Mouse (Mus musculus): Measurements from ENCODE around the gene Foxn3. TPM values are rescaled to one million over a fixed set of nuclear protein-coding genes. Genes with fewer than 3 reads are reported as not detected.

Gene Foxn3
- polyA plus RNA-seq, 1 experiment from 2014 or later, result 63.5 TPM

- no peak for ATAC-seq (ENCODE audit: borderline replicate concordance, extremely low read depth, low FRiP score, low TSS enrichment)
- H3K9me3 ChIP-seq, result no peaks in the 10 kb centered on the region
- H3K4me3 ChIP-seq, result no peak overlapping the region
- 67% methylated on average over 6 of the region's 6 CpGs for WGBS
- no peaks in the 10 kb centered on the region for H3K36me3 ChIP-seq
- H3K9ac ChIP-seq, result no peak overlapping the region
- H3K27me3 ChIP-seq, result no peaks in the 10 kb centered on the region
- no peaks in the 10 kb centered on the region for H3K4me1 ChIP-seq
- H3K27ac ChIP-seq, result no peak overlapping the region
- H3K4me2 ChIP-seq, result no peak overlapping the region
These were observed 315.4 kb downstream of the Foxn3 start for GRCm38 (mm10) chr12:99247939-99248338.

- 78% methylated on average over 10 of the region's 10 CpGs for WGBS
- no peak for ATAC-seq (ENCODE audit: borderline replicate concordance, extremely low read depth, low FRiP score, low TSS enrichment)
- no peak overlapping the region for H3K4me3 ChIP-seq
- H3K27ac ChIP-seq, result no peak overlapping the region
- no peaks in the 10 kb centered on the region for H3K36me3 ChIP-seq
- H3K27me3 ChIP-seq, result no peaks in the 10 kb centered on the region
- no peaks in the 10 kb centered on the region for H3K9me3 ChIP-seq
- H3K4me1 ChIP-seq, result no peaks in the 10 kb centered on the region
- H3K9ac ChIP-seq, result no peak overlapping the region
- no peak overlapping the region for H3K4me2 ChIP-seq
These were observed 316.2 kb downstream of the Foxn3 start for GRCm38 (mm10) chr12:99246984-99247746.

- WGBS, result 87% methylated on average over 9 of the region's 9 CpGs
- no peak for ATAC-seq (ENCODE audit: borderline replicate concordance, extremely low read depth, low FRiP score, low TSS enrichment)
These were observed 318.7 kb downstream of the Foxn3 start for GRCm38 (mm10) chr12:99244673-99245072.

GRCm38 (mm10) chr12:99244264-99244663 lies 319.1 kb downstream of the Foxn3 start:
- no peak overlapping the region for H3K4me2 ChIP-seq
- no peak for ATAC-seq (ENCODE audit: borderline replicate concordance, extremely low read depth, low FRiP score, low TSS enrichment)
- no peak overlapping the region for H3K4me3 ChIP-seq
- WGBS, result 79% methylated on average over 6 of the region's 6 CpGs
- no peaks in the 10 kb centered on the region for H3K36me3 ChIP-seq
- no peak overlapping the region for H3K9ac ChIP-seq
- no peaks in the 10 kb centered on the region for H3K27me3 ChIP-seq
- no peaks in the 10 kb centered on the region for H3K9me3 ChIP-seq
- H3K27ac ChIP-seq, result no peak overlapping the region
- peaks cover 20% of the 10 kb centered on the region for H3K4me1 ChIP-seq

More at GRCm38 (mm10) chr12:99244673-99245072, 318.7 kb downstream of the Foxn3 start:
- Histone ChIP-seq H3K27me3 (no peaks in the 10 kb centered on the region), H3K4me1 (peaks cover 16% of the 10 kb centered on the region), H3K4me3 (no peak overlapping the region), H3K36me3 (no peaks in the 10 kb centered on the region), H3K9me3 (no peaks in the 10 kb centered on the region), H3K4me2 (no peak overlapping the region), H3K27ac (no peak overlapping the region), H3K9ac (no peak overlapping the region)

GRCm38 (mm10) chr12:99243316-99243715 lies 320.1 kb downstream of the Foxn3 start:
- H3K36me3 ChIP-seq, result no peaks in the 10 kb centered on the region
- no peak overlapping the region for H3K4me2 ChIP-seq
- no peaks in the 10 kb centered on the region for H3K9me3 ChIP-seq
- H3K4me1 ChIP-seq, result peaks cover 29% of the 10 kb centered on the region
- WGBS, result 88% methylated on average over 1 of the region's 1 CpGs
- H3K4me3 ChIP-seq, result no peak overlapping the region
- no peak overlapping the region for H3K27ac ChIP-seq
- H3K9ac ChIP-seq, result no peak overlapping the region
- H3K27me3 ChIP-seq, result no peaks in the 10 kb centered on the region
- ATAC-seq (ENCODE audit: borderline replicate concordance, extremely low read depth, low FRiP score, low TSS enrichment), result no peak

GRCm38 (mm10) chr12:99240185-99240726 lies 323.1 kb downstream of the Foxn3 start:
- H3K4me3 ChIP-seq, result no peak overlapping the region
- no peak overlapping the region for H3K4me2 ChIP-seq
- H3K36me3 ChIP-seq, result no peaks in the 10 kb centered on the region
- H3K9ac ChIP-seq, result no peak overlapping the region
- H3K4me1 ChIP-seq, result peaks cover 31% of the 10 kb centered on the region
- H3K9me3 ChIP-seq, result no peaks in the 10 kb centered on the region
- H3K27ac ChIP-seq, result peak overlapping the region; percentile 75
- H3K27me3 ChIP-seq, result no peaks in the 10 kb centered on the region
- peak; percentile 86 for ATAC-seq (ENCODE audit: borderline replicate concordance, extremely low read depth, low FRiP score, low TSS enrichment)
- WGBS, result 26% methylated on average over 5 of the region's 5 CpGs

GRCm38 (mm10) chr12:99239735-99240134 lies 323.6 kb downstream of the Foxn3 start:
- WGBS, result 45% methylated on average over 11 of the region's 11 CpGs
- H3K27ac ChIP-seq, result peak overlapping the region; percentile 61
- H3K9me3 ChIP-seq, result no peaks in the 10 kb centered on the region
- H3K36me3 ChIP-seq, result no peaks in the 10 kb centered on the region
- no peak overlapping the region for H3K9ac ChIP-seq
- no peaks in the 10 kb centered on the region for H3K27me3 ChIP-seq
- peak overlapping the region; percentile 25 for H3K4me2 ChIP-seq
- no peak overlapping the region for H3K4me3 ChIP-seq
- no peak for ATAC-seq (ENCODE audit: borderline replicate concordance, extremely low read depth, low FRiP score, low TSS enrichment)
- H3K4me1 ChIP-seq, result peaks cover 36% of the 10 kb centered on the region

GRCm38 (mm10) chr12:99237497-99237896 lies 325.9 kb downstream of the Foxn3 start:
- no peak for ATAC-seq (ENCODE audit: borderline replicate concordance, extremely low read depth, low FRiP score, low TSS enrichment)
- Histone ChIP-seq H3K4me2 (no peak overlapping the region), H3K4me3 (no peak overlapping the region), H3K36me3 (no peaks in the 10 kb centered on the region), H3K9ac (no peak overlapping the region), H3K9me3 (no peaks in the 10 kb centered on the region), H3K27me3 (no peaks in the 10 kb centered on the region), H3K27ac (no peak overlapping the region), H3K4me1 (peaks cover 48% of the 10 kb centered on the region)
- 79% methylated on average over 9 of the region's 9 CpGs for WGBS

GRCm38 (mm10) chr12:99234346-99234745 lies 329.0 kb downstream of the Foxn3 start:
- no peak for ATAC-seq (ENCODE audit: borderline replicate concordance, extremely low read depth, low FRiP score, low TSS enrichment)
- peaks cover 29% of the 10 kb centered on the region for H3K4me1 ChIP-seq
- H3K9ac ChIP-seq, result no peak overlapping the region
- H3K9me3 ChIP-seq, result no peaks in the 10 kb centered on the region
- H3K27ac ChIP-seq, result no peak overlapping the region
- WGBS, result 43% methylated on average over 6 of the region's 6 CpGs
- no peak overlapping the region for H3K4me3 ChIP-seq
- no peaks in the 10 kb centered on the region for H3K27me3 ChIP-seq
- H3K36me3 ChIP-seq, result no peaks in the 10 kb centered on the region
- no peak overlapping the region for H3K4me2 ChIP-seq

- H3K36me3 ChIP-seq, result no peaks in the 10 kb centered on the region
- no peak overlapping the region for H3K27ac ChIP-seq
- no peak overlapping the region for H3K4me3 ChIP-seq
- H3K9ac ChIP-seq, result no peak overlapping the region
- peaks cover 19% of the 10 kb centered on the region for H3K4me1 ChIP-seq
- no peaks in the 10 kb centered on the region for H3K27me3 ChIP-seq
- no peak for ATAC-seq (ENCODE audit: borderline replicate concordance, extremely low read depth, low FRiP score, low TSS enrichment)
- WGBS, result 69% methylated on average over 2 of the region's 2 CpGs
- no peak overlapping the region for H3K4me2 ChIP-seq
- no peaks in the 10 kb centered on the region for H3K9me3 ChIP-seq
These were observed 330.0 kb downstream of the Foxn3 start for GRCm38 (mm10) chr12:99233386-99233785.

GRCm38 (mm10) chr12:99232478-99232877 lies 330.9 kb downstream of the Foxn3 start:
- Histone ChIP-seq H3K36me3 (no peaks in the 10 kb centered on the region), H3K4me2 (no peak overlapping the region), H3K9ac (no peak overlapping the region), H3K27ac (no peak overlapping the region), H3K4me3 (no peak overlapping the region), H3K9me3 (no peaks in the 10 kb centered on the region), H3K27me3 (no peaks in the 10 kb centered on the region), H3K4me1 (peaks cover 17% of the 10 kb centered on the region; the same call in 1 of the 2 replicates)
- no peak for ATAC-seq (ENCODE audit: borderline replicate concordance, extremely low read depth, low FRiP score, low TSS enrichment)
- 80% methylated on average over 9 of the region's 9 CpGs for WGBS

GRCm38 (mm10) chr12:99231321-99231720 lies 332.1 kb downstream of the Foxn3 start:
- Histone ChIP-seq H3K36me3 (no peaks in the 10 kb centered on the region), H3K4me1 (peaks cover 17% of the 10 kb centered on the region; the same call in 1 of the 2 replicates), H3K27me3 (no peaks in the 10 kb centered on the region), H3K4me3 (no peak overlapping the region), H3K9ac (no peak overlapping the region), H3K27ac (no peak overlapping the region), H3K4me2 (no peak overlapping the region), H3K9me3 (no peaks in the 10 kb centered on the region)
- 61% methylated on average over 6 of the region's 6 CpGs for WGBS
- no peak for ATAC-seq (ENCODE audit: borderline replicate concordance, extremely low read depth, low FRiP score, low TSS enrichment)

All from lung, embryonic 15.5 days (tissue).